Mouse (Mus musculus) embryonic stem cell, embryonic (primary cell): Measurements from ENCODE around the gene Svs3b.
"Not testable (repeated sequence)": the region's sequence is repeated elsewhere in the genome, so short reads cannot be mapped to it uniquely, and the experiment has no call there.

Source experiments
- CTCF ChIA-PET, 4 experiments: fragments of 300-600 bp in 2 of 4; fragments of 350-600 bp in 2 of 4; sonication (Branson Sonifier 250); formaldehyde crosslinking; loops; one replicate each; lab custom pipeline; 2022; ENCODE audit warnings: inconsistent platforms in 2 of 4; lab: Charles Lee
- POLR2A ChIA-PET, 4 experiments: fragments of 300-600 bp in 2 of 4; fragments of 350-600 bp in 2 of 4; sonication (Branson Sonifier 250); formaldehyde crosslinking; loops; one replicate each; lab custom pipeline; 2022; ENCODE audit warnings: antibody characterized with exemption in 4 of 4, inconsistent platforms in 1 of 4; lab: Charles Lee

The Svs3b gene

DNA sequence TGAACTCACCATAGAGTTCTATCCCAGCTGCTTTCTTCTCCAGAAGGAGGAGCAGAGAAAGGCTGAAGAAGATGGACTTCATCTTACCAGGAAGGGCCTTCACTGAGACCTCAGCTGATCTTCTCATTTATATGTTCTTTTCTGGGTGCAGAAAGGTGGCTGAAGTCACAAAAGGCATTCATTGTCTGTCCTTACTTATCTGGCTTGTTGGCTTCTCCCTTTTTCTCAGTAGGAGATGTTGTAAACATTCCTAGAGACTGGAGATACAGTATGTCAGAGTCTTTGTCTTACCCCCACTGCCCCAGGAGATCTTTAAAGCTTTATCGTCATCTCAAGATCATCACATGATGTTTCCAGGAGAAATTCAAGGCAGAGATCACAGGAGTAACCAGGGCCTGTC is at the start of gene Svs3b:
Svs3b (minus strand) TSS at position 101 of the 400 bp plus-strand sequence.
- CTCF ChIA-PET, POLR2A ChIA-PET: not testable (repeated sequence)

DNA sequence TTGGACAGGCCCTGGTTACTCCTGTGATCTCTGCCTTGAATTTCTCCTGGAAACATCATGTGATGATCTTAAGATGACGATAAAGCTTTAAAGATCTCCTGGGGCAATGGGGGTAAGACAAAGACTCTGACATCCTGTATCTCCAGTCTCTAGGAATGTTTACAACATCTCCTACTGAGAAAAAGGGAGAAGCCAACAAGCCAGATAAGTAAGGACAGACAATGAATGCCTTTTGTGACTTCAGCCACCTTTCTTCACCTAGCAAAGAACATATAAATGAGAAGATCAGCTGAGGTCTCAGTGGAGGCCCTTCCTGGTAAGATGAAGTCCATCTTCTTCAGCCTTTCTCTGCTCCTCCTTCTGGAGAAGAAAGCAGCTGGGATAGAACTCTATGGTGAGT is 32.5 kb upstream of the Svs3b start, which contains the start of gene Svs3a:
Svs3a (plus strand) TSS at position 301 of the 400 bp plus-strand sequence.
- POLR2A ChIA-PET, CTCF ChIA-PET: not testable (repeated sequence)

DNA sequence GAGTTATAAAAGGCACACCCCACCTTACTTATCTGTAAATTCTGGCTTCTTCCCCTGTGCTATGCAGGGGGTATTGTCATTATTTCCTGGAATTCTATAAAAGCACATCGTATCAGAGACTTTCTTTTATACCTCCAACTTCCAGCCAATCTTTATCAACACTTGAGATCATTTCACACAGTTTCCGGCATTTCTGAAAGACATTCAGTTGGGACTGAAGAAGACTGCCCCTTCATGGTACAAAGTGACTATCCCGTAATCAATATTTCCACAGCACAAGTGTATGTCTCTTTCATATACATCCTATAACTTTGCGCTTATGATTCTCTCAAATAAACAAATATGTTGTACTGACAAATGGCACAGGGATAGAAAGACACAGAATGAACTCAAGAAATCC is 21.9 kb upstream of the Svs3b start, which contains the start of gene Svs4:
Svs4 (minus strand) TSS at position 101 of the 400 bp plus-strand sequence.
- ChIA-PET CTCF (interaction anchor here in 1 of 4 experiments (0.6 kb wide), 1 partner anchor 109 kb away, joined by 13 read pairs; no protein-coding TSS in a partner anchor), POLR2A (no interaction called here)

DNA sequence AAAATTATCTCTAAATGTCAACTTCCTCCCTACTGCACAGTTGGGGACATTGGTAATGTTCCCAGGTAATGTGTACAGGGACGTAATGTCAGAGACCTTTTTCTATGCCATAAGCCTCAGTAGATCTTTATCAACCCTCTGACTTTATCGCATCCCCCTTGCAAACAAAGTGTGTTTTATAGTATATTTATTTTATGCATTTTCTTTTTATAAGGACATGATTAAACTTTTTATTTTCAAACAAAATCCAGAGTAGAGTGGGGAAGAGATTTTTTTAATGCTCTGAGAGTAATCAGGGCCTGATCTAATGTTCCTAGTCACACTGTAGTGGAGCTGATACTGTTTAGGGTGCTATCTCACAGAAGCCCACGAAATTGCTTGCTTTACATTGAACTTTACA is 18.1 kb downstream of the Svs3b start, which contains the start of gene Svs2:
Svs2 (minus strand) TSS at position 101 of the 400 bp plus-strand sequence.
- POLR2A ChIA-PET: interaction anchor here in 1 of 4 experiments (0.9 kb wide), 1 partner anchor 16 kb away, joined by 3 read pairs; no protein-coding TSS in a partner anchor
- CTCF ChIA-PET: no interaction called here

DNA sequence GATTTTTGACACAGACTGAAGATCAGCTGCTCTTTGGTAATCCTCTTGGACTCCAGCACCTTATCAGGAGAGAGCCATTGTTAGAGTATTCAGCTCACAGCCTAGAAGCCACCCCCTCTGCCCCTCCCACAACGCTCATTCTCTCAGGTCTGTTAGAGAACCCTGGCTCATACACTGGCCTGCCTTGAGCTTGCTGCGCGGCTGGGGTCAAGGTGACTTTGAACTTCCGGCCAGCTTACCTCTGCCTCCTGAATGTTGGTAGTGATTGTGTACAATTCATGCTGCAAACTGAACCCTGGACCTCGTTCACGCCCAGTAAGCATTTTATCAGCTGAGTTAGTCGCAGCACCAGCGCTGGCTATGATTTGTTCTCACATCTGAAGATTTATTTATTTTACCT is 23.8 kb downstream of the Svs3b start:
- POLR2A ChIA-PET: no interaction called here

DNA sequence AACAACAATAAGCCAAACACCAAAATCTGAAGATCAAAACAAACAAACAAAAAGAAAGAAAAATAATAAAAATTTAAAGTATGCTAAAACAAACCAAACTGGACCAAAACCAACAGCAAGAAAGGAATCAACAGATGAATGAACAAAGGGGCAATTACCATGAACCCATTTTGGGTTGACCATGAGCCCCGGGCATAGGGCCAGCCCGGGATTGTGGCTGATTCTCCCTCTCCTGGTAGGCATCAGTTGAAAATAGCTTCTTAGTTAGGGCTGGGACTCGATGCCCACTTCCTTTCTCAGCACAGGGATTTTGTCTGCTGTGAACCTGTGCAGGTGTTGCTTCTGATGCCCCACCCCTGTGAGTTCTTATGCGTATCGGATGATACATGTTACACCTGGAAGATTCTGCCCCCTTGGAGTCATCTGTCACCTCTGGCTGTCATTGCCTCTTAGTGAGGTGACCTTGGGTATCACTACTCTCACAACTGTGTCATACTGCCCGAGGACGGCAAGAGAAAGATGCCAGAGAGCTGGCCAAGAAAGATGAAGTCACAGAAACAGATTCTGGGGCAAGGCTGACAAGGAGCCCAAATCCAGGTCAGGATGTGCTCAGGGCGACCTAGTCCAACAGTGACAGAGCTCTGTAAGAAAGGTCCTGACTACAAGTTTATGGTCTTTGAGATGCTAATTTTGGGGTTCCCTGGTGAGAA is 27.9 kb downstream of the Svs3b start:
- ChIA-PET CTCF (no interaction called here), POLR2A (interaction anchor here in 1 of 4 experiments (0.6 kb wide), 1 partner anchor 331 kb away, joined by 5 read pairs; no protein-coding TSS in a partner anchor)

More for the DNA sequence above, 23.8 kb downstream of the Svs3b start:
- CTCF ChIA-PET: no interaction called here

DNA sequence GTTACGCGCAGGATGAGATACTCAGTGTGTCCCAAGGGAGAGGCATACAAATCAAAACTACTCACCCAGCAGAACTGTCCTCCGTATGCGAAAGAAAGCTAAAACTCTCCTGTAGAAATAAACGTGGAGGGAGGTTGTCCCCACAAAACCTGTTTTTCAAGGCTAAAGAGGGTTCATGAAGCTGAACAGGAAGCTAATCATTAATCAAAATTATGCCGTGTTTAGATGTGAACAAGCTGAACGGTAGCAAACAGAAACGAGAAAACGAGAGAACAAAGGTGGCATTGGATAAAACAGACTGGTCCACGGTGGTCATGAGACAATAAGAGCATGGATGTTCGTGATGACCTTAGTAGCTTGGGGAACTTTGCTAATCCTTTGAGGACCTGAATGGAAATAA is 34.9 kb downstream of the Svs3b start, which contains the start of gene Wfdc15b:
Wfdc15b (minus strand) TSS at position 139 of the 400 bp plus-strand sequence.
- ChIA-PET CTCF (no interaction called here), POLR2A (no interaction called here)

DNA sequence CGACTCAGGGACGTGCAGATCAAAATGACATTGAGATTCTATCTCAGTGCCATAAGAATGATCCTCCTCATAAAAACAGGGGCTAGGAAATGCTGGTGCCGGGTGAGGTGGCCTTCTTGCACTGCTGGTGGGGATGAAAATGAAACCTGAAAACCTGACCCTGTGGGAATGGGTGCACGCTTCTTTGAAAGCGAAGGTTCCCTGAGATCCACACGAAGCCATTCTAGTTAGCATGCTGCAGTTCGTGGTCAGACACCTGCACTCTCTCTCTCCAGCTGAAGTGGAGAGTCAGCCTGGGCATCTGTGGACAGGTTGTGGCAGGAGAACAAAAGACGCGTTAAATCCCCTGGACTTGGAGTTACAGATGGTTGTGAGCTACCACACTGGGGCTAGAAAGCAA is 37.1 kb downstream of the Svs3b start:
- ChIA-PET POLR2A (no interaction called here), CTCF (no interaction called here)

DNA sequence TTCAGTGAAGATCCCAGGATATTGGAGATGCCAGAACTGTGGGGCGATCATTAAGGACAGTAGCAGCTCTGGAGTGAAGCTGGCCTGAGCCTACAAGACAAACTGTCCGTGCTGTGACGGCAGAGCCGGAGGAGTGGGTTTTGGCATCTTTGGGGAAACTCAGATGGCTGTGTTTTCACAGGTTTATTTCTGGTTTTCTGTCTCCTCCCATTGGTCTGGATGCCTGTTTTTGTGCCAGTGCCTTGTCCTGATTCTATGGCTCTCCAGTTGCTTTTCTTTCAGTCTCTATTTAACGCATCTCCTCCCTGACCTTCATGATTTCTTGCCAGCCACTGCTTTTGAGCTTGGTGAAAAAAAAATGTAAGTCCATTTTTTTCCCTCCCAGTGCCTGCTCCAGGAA is 43.7 kb downstream of the Svs3b start:
- ChIA-PET CTCF (no interaction called here), POLR2A (no interaction called here)

DNA sequence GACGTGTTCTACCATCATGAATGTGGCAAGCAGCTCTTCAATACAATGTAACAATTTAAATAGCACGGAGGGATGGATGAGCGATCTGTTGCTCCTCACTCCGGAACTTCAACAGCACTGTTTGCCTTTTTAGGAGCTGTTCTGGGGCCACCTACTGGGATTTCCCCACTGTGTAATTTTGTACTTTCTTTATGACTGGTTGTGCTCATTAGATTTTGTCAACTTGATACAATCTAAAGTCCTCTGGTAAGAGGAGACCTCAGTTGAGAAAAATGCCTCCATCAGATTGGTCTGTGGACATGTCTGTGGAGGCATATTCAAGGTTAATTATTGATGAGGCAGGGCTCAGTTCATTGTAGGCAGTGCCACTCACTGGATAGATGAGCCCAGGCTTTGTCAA is 45.5 kb downstream of the Svs3b start:
- ChIA-PET POLR2A (no interaction called here), CTCF (interaction anchor here in 3 of 4 experiments (0.6 kb wide), 3 partner anchors 57 to 1725 kb away, joined by 3 to 5 read pairs (median 4); no protein-coding TSS in a partner anchor)

DNA sequence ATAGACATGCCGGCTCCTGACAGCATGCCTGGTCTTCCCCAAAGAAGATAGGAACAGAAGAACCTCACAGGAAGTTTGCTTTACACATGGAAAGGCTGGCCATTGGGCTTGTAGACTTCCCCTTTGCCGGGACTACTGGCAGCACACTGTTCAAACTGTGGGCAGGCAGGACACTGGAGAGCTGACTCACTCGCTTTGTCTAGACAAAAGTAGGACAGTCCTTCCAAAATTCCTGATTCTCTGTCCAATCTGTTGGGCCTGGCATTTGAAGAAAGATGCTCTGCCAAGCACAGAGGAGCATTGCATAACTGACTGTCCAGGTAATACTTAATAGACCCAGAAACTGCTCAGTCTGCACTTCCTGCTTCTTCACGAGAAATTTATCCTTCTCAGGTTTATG is 49.8 kb downstream of the Svs3b start:
- ChIA-PET CTCF (no interaction called here), POLR2A (no interaction called here)

DNA sequence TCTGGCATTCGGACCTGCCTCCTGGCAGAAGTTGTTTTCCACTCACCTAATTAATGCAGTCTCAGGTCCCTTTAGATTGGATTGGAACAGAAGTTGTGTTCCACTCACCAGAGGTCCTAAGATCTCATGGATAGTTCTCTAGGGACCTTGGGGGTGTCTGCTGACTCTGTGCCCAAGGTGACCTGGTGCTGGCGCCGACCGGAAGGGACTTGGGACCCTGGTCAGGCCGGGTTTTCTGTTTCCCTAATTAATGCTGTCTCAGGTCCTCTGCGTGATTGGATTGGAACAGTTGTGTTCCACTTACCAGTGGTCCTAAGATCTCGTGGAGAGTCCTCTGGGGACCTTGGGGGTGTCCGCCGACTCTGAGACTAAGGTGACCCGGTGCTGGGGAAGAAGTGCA is 50.4 kb downstream of the Svs3b start:
- CTCF ChIA-PET, POLR2A ChIA-PET: not testable (repeated sequence)
